15 mouse cellular contexts compared by ENCODE assay signal in the genomic region with DNA sequence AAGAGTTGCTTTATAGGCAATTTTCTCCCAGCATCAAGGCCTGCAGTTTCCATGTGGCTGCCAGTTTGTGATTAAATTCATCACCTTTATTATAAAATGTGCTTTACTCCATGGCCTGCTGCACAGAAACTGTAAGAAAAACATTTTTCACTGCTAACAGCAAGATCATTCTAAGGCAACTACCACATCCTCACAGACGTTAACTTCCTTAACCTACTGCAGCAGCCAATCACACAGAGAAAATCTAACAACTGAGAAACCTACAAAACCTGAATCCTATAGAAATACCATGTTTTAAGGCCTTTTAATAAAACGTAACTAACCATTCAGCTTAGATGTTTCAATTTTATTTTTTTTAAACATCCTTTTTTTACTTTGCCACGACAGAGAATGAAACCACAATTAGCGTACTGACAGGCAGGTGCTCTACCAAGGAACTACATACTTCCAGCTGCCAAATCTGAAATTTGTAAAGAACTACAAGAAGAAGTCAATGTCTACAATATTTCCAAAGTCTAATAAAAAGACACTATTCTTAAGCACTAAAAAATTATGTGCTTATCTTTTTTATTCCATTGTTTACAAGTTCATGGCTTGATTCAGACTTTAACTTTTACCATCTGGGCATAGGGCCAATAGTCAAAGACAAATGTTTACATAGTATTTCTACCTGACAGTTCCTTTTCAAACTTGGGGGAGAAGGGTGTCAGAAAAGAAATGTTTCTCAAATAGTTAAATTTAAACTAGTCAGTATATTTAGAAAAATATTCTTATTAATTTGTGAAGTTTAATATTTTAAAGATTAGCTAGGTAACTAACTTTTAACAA. TPM values are rescaled to one million over a fixed set of nuclear protein-coding genes. Genes with fewer than 3 reads are reported as not detected.
DNase-seq lines count a peak whose midpoint lies in the region; ATAC-seq and TF ChIP-seq lines count a peak whose summit lies in the region.
"Had no signal": no experiment of that assay in that cellular context is flagged by ENCODE, and none has a peak within 500 bp of the region (broad histone marks: within the 10 kb centered on the region; RNA-seq: fewer than 3 reads in every experiment).

No protein-coding gene starts in this region.

- H3K4me1 ChIP-seq in embryonic facial prominence, embryonic 14.5 days (ENCODE audit: control insufficient read depth, insufficient read depth, low read length) = no peaks in the 10 kb centered on the region
- no peaks in the 10 kb centered on the region for H3K4me1 ChIP-seq in embryonic facial prominence, embryonic 10.5 days
- no peaks in the 10 kb centered on the region; the same call in none of the 2 replicates for H3K4me1 ChIP-seq in kidney, adult 2 months (ENCODE audit: control insufficient read depth, insufficient read depth, low read length)
- H3K4me1 ChIP-seq in kidney, embryonic 15.5 days = peaks cover 7% of the 10 kb centered on the region
- H3K4me1 ChIP-seq: limb, embryonic 10.5 days had no signal

- 56% methylated on average over 4 of the region's 4 CpGs for WGBS in embryonic facial prominence, embryonic 14.5 days
- WGBS in embryonic facial prominence, embryonic 10.5 days = 87% methylated on average over 4 of the region's 4 CpGs
- 25% methylated on average over 4 of the region's 4 CpGs for WGBS in kidney, adult 2 months
- 50% methylated on average over 4 of the region's 4 CpGs for WGBS in kidney, embryonic 15.5 days

- H3K27ac ChIP-seq in embryonic facial prominence, embryonic 14.5 days (replicated peaks; ENCODE audit: low read depth, low read length) = no peak overlapping the region
- no peak overlapping the region for H3K27ac ChIP-seq in embryonic facial prominence, embryonic 10.5 days (replicated peaks)
- H3K27ac ChIP-seq in kidney, adult 2 months (ENCODE audit: insufficient read depth, low read depth, low read length) = peak overlapping the region; percentile 56; the same call in 1 of the 2 replicates
- no peak overlapping the region for H3K27ac ChIP-seq in kidney, embryonic 15.5 days
- H3K27ac ChIP-seq: limb, embryonic 10.5 days; lung, embryonic 15.5 days had no signal

- no peak for TF ChIP-seq CTCF in kidney, adult 2 months (conservative IDR thresholded peaks at IDR 0.05; ENCODE audit: insufficient read depth, insufficient read length, low read depth, low read length)

- no peak for ATAC-seq in embryonic facial prominence, embryonic 14.5 days (ENCODE audit: low read depth)
- no peak for ATAC-seq in kidney, embryonic 15.5 days (replicated peaks; ENCODE audit: low FRiP score)
- ATAC-seq in inflammation-experienced regulatory T-cells, adult 6 months = peak; percentile 67
- ATAC-seq: intestine, embryonic 16.5 days; Patski had no signal

- no peak overlapping the region for H3K9ac ChIP-seq in embryonic facial prominence, embryonic 14.5 days (ENCODE audit: low read depth, low read length)
- no peak overlapping the region for H3K9ac ChIP-seq in kidney, embryonic 15.5 days
- H3K9ac ChIP-seq: lung, embryonic 15.5 days had no signal

- H3K9me3 ChIP-seq in embryonic facial prominence, embryonic 14.5 days (ENCODE audit: control insufficient read depth, low read length) = no peaks in the 10 kb centered on the region
- no peaks in the 10 kb centered on the region for H3K9me3 ChIP-seq in embryonic facial prominence, embryonic 10.5 days
- H3K9me3 ChIP-seq in kidney, embryonic 15.5 days (replicated peaks) = no peaks in the 10 kb centered on the region
- H3K9me3 ChIP-seq: limb, embryonic 10.5 days; lung, embryonic 15.5 days had no signal

- peak; percentile 24 for DNase-seq in embryonic facial prominence, embryonic 14.5 days (ENCODE audit: low spot score)
- no peak for DNase-seq in embryonic facial prominence, embryonic 10.5 days (ENCODE audit: low spot score)
- peak; percentile 33 for DNase-seq in kidney, adult 2 months
- peak; percentile 69 for DNase-seq in A20 (ENCODE audit: low read depth, low spot score)
- no peak for DNase-seq in right cerebral cortex, postnatal 10 days (ENCODE audit: low spot score in 2 of 2)
- DNase-seq in urinary bladder, postnatal 36 days (ENCODE audit: low spot score in 2 of 2) = no peak
- DNase-seq: adrenal gland, adult 8-10 months; retina, postnatal 1 day; thymus, postnatal 4 days had no signal

- TF ChIP-seq POLR2A in kidney, adult 2 months (IDR thresholded peaks at IDR 0.05; ENCODE audit: low read depth, low read length) = no peak

- H3K4me3 ChIP-seq in embryonic facial prominence, embryonic 14.5 days (ENCODE audit: low read depth, low read length) = no peak overlapping the region
- H3K4me3 ChIP-seq in embryonic facial prominence, embryonic 10.5 days = no peak overlapping the region
- H3K4me3 ChIP-seq in kidney, adult 2 months (ENCODE audit: insufficient read depth, low read depth, low read length) = no peak overlapping the region
- no peak overlapping the region for H3K4me3 ChIP-seq in kidney, embryonic 15.5 days (replicated peaks)
- H3K4me3 ChIP-seq: limb, embryonic 10.5 days; lung, embryonic 15.5 days had no signal

- no peak overlapping the region for H3K4me2 ChIP-seq in embryonic facial prominence, embryonic 14.5 days (ENCODE audit: low read depth, low read length)
- H3K4me2 ChIP-seq in kidney, embryonic 15.5 days = no peak overlapping the region
- H3K4me2 ChIP-seq: lung, embryonic 15.5 days had no signal

- no peaks in the 10 kb centered on the region for H3K36me3 ChIP-seq in embryonic facial prominence, embryonic 14.5 days (ENCODE audit: control insufficient read depth, insufficient read depth, low read length)
- H3K36me3 ChIP-seq in embryonic facial prominence, embryonic 10.5 days (replicated peaks) = no peaks in the 10 kb centered on the region
- H3K36me3 ChIP-seq in kidney, adult 2 months (ENCODE audit: control insufficient read depth, insufficient read depth, low read length) = no peaks in the 10 kb centered on the region
- H3K36me3 ChIP-seq in kidney, embryonic 15.5 days = no peaks in the 10 kb centered on the region
- H3K36me3 ChIP-seq: limb, embryonic 10.5 days; lung, embryonic 15.5 days had no signal

- H3K27me3 ChIP-seq in embryonic facial prominence, embryonic 14.5 days (replicated peaks; ENCODE audit: control insufficient read depth, insufficient read depth, low read length) = no peaks in the 10 kb centered on the region
- no peaks in the 10 kb centered on the region for H3K27me3 ChIP-seq in embryonic facial prominence, embryonic 10.5 days (replicated peaks; ENCODE audit: low read depth, poor library complexity, severe bottlenecking)
- H3K27me3 ChIP-seq in kidney, adult 2 months (replicated peaks; ENCODE audit: control insufficient read depth, insufficient read depth, low read length) = no peaks in the 10 kb centered on the region
- H3K27me3 ChIP-seq in kidney, embryonic 15.5 days = no peaks in the 10 kb centered on the region
- H3K27me3 ChIP-seq: lung, embryonic 15.5 days; Patski had no signal

RNA-seq across cellular contexts. Expression of a gene that starts 18.5 kb away (rescaled TPM):
- 42.8 and 46.5 TPM in 2 replicates for polyA plus RNA-seq in embryonic facial prominence, embryonic 14.5 days (2014; fragmentation: Nextera tagmentation; extraction: Ambion mirVana)
- polyA plus RNA-seq in embryonic facial prominence, embryonic 10.5 days (2016; fragmentation: Nextera tagmentation; extraction: Ambion mirVana) = 33.3 and 33.5 TPM in 2 replicates
- 115 and 121 TPM in 2 replicates for polyA plus RNA-seq in kidney, adult 2 months (2012; rRNA removed)
- 23.2 and 25.6 TPM in 2 replicates for polyA plus RNA-seq in kidney, embryonic 15.5 days (2015; fragmentation: Nextera tagmentation; extraction: Ambion mirVana)
- 10 to 100 TPM in 2 of 3 experiments, 1 to 10 TPM in 1; 9.6 to 17.0 (median 15.1) TPM for polyA plus RNA-seq in inflammation-experienced regulatory T-cells, adult 6 months (2017; shearing (Covaris generic))

Comparison
In these comparisons a context has a peak if more than half of its experiments do, and no peak if none do; other contexts are left out.
1. DNase-seq: peak in embryonic facial prominence, embryonic 14.5 days (single experiment), kidney, adult 2 months (single experiment) and A20 (single experiment); none in embryonic facial prominence, embryonic 10.5 days (single experiment), right cerebral cortex, postnatal 10 days (0 of 2) and urinary bladder, postnatal 36 days (0 of 2).